Mouse (Mus musculus): Measurements from ENCODE around the gene March2.

GRCm38 (mm10) chr17:33728396-33728795, 9.9 kb upstream of the March2 start:
- no peak for TF ChIP-seq POLR2A (IDR thresholded peaks at IDR 0.05; ENCODE audit: insufficient read depth, low read depth, low read length)
- TF ChIP-seq CTCF (IDR thresholded peaks at IDR 0.05), result no peak

Measured in heart, adult 2 months (tissue).